Mouse (Mus musculus) lung, embryonic 16.5 days (tissue): ENCODE data around the gene Fndc3b. TPM values are rescaled to one million over a fixed set of nuclear protein-coding genes. Genes with fewer than 3 reads are reported as not detected.
"Not testable (repeated sequence)": the region's sequence is repeated elsewhere in the genome, so short reads cannot be mapped to it uniquely, and the experiment has no call there.

Source experiments
- ATAC-seq: fragments of 200-750 bp; cut with Nextera tagmentation; 2 replicates; pipeline ENCODE4 v1.8.0; 2017; ENCODE audit warnings: low read depth, mild to moderate bottlenecking, moderate library complexity
- H3K27ac ChIP-seq: fragments of 300-500 bp; sonication (generic); 2 replicates; pipeline ENCODE4 v1.5.1; 2014; ENCODE audit warnings: mild to moderate bottlenecking, control low read depth, low read length
- H3K27me3 ChIP-seq: fragments of 300-500 bp; sonication (generic); 2 replicates; pipeline ENCODE4 v1.6.1; 2014; ENCODE audit warnings: low read depth, low read length, mixed read lengths; ENCODE audit not compliant: control insufficient read depth, insufficient read depth
- H3K36me3 ChIP-seq: fragments of 300-500 bp; sonication (generic); 2 replicates; pipeline ENCODE4 v1.6.1; 2014; ENCODE audit warnings: low read length; ENCODE audit not compliant: control insufficient read depth, insufficient read depth
- H3K4me1 ChIP-seq: fragments of 300-500 bp; sonication (generic); replicated peaks from 2 replicates; pipeline ENCODE4 v1.6.1; 2014; ENCODE audit warnings: low read length, mixed read lengths; ENCODE audit not compliant: control insufficient read depth, insufficient read depth
- H3K4me2 ChIP-seq: fragments of 300-500 bp; sonication (generic); 2 replicates; pipeline ENCODE4 v1.6.1; 2014; ENCODE audit warnings: low read depth, low read length, control low read depth
- H3K4me3 ChIP-seq: fragments of 300-500 bp; sonication (generic); 2 replicates; pipeline ENCODE4 v1.5.1; 2014; ENCODE audit warnings: mild to moderate bottlenecking, low read length, control low read depth
- H3K9ac ChIP-seq: fragments of 300-500 bp; sonication (generic); 2 replicates; pipeline ENCODE4 v1.6.1; 2014; ENCODE audit warnings: low read length, control low read depth
- H3K9me3 ChIP-seq: fragments of 300-500 bp; sonication (generic); 2 replicates; pipeline ENCODE4 v1.6.1; 2016; ENCODE audit warnings: low read length; ENCODE audit not compliant: control insufficient read depth
- WGBS: fragments of 180-500 bp; shearing (Covaris S2); extraction: QIAGEN DNeasy Blood & Tissue Kit; methylation state at CpG from one replicate; pipeline ENCODE4 v1.1.7; 2014; 5-methylcytosine and 5-hydroxymethylcytosine counted together
- polyA plus RNA-seq: library from polyadenylated mRNA; unstranded; fragments of >200 nt; fragmentation: Nextera tagmentation; extraction: Ambion mirVana; gene quantifications from 2 replicates; pipeline ENCODE4 v1.2.1, GENCODE M21; 2015

Fndc3b gene
- polyA plus RNA-seq, 1 experiment from 2014 or later: 36.3 TPM

DNA sequence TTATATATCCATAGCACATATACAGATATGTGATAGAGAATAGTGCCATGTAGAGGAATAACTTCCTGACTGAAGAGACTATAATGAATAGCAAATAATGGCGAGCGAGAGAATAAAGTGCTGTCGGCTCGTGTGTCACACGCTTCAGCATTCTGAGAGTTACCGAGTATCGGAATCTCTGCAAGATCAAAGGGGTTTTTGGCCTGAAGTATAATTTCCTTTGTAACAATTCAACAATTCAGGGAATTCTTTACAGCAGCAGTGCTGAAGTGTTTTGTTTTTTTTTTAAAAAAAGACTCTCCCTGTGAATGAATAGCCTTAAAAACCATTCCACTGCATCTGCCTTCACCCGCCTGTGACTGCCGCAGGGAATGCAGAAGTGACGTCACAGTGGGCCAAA lies 294.3 kb downstream of the Fndc3b start:
- no peak overlapping the region for H3K4me3 ChIP-seq
- 78% methylated on average over 10 of the region's 10 CpGs for WGBS
- H3K27me3 ChIP-seq: no peaks in the 10 kb centered on the region
- H3K4me1 ChIP-seq: no peaks in the 10 kb centered on the region
- H3K27ac ChIP-seq: no peak overlapping the region
- no peak for ATAC-seq
- peaks cover 25% of the 10 kb centered on the region for H3K36me3 ChIP-seq
- no peak overlapping the region for H3K4me2 ChIP-seq
- H3K9ac ChIP-seq: no peak overlapping the region
- H3K9me3 ChIP-seq: no peaks in the 10 kb centered on the region

DNA sequence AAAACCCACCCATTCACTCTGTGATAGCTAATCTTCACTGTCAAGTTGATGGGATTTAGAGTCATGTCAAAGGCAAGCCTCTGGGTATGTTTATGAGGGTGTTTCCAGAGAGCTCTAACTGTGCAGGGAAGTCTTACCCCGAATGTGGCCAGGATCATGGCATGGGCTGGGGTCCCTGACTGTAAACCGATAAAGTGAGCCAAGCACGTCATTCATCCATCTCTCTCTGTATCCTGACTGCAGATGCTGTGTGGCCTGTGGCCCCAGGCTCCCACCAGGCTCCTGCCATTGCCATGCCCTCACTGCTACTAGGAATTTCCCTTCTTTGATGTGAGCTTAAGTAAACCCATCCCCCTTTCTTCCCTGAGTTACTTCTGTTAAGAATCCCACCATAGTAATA lies 297.5 kb downstream of the Fndc3b start:
- no peak for ATAC-seq
- 72% methylated on average over 3 of the region's 3 CpGs for WGBS
- Histone ChIP-seq H3K36me3 (peaks cover 15% of the 10 kb centered on the region), H3K4me1 (no peaks in the 10 kb centered on the region), H3K4me3 (no peak overlapping the region), H3K4me2 (no peak overlapping the region), H3K9ac (no peak overlapping the region), H3K27me3 (no peaks in the 10 kb centered on the region), H3K9me3 (no peaks in the 10 kb centered on the region), H3K27ac (no peak overlapping the region)

DNA sequence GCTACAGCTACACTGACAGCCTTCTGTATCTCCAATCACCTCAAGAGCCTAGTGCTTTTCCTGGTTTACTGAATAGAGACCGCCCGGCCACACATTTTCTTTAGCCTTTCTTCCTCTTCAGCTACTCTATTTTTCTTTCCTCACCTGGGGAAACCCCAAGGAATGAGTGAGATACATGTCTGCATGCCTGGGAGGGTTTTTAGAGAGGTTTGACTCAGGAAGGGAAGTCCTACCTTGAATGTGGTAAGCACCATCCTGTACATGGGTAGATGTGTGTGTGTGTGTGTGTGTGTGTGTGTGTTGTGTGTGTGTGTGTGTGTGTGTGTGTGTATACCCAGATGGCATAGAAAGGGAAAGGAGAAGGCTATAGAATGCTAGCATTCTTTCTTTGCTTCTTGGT lies 299.8 kb downstream of the Fndc3b start:
- H3K4me3 ChIP-seq: no peak overlapping the region
- H3K9ac ChIP-seq: no peak overlapping the region

DNA sequence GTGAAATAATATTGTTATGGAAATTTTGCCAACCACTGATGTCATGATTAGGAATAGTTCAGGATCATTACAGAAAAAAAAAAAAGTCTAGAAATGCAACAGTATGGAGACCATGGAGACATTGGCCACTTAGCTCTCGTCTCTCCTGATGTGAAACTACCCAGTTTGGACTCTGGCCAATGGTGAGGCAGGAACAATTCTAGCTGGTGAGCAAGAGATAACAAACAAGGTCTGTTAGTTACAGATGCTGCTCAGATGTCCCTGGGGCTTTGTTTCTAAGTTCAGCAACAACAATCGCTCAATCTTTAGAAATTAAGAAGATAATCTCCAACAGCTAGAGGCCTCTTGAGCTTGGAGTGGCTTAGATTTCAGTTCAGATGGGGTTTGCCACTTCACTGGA lies 302.5 kb downstream of the Fndc3b start:
- H3K27ac ChIP-seq: no peak overlapping the region
- no peaks in the 10 kb centered on the region for H3K4me1 ChIP-seq
- no peak for ATAC-seq
- no peaks in the 10 kb centered on the region for H3K36me3 ChIP-seq
- H3K9me3 ChIP-seq: no peaks in the 10 kb centered on the region
- no peaks in the 10 kb centered on the region for H3K27me3 ChIP-seq
- no peak overlapping the region for H3K4me2 ChIP-seq
- no peak overlapping the region for H3K4me3 ChIP-seq
- WGBS: 57% methylated on average over 2 of the region's 2 CpGs
- H3K9ac ChIP-seq: no peak overlapping the region

More for the DNA sequence above, 299.8 kb downstream of the Fndc3b start:
- Histone ChIP-seq H3K9me3 (no peaks in the 10 kb centered on the region), H3K27me3 (no peaks in the 10 kb centered on the region), H3K36me3 (peaks cover 4% of the 10 kb centered on the region), H3K27ac (no peak overlapping the region), H3K4me2 (no peak overlapping the region), H3K4me1 (no peaks in the 10 kb centered on the region)
- ATAC-seq: no peak
- WGBS: 90% methylated on average over 2 of the region's 2 CpGs

DNA sequence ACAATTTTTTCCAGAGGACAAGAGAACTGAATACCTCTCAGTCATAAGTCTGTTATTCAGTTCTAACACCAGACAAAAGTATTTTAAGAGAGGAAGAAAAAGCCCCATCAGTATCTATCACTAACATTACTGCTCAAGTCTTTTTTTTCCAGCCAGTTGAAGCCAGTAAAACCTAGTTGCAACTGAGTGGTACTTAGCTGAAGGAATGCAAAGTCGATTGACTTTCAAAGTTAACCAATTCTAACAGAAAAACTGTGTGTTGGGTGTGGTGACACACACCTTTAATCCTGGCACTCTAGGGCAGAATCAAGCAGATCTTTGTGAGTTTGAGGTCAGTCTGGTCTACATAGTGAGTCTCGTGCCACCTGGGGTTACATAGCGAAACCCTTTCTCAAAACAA lies 304.7 kb downstream of the Fndc3b start:
- Histone ChIP-seq H3K9ac (no peak overlapping the region), H3K4me3 (no peak overlapping the region), H3K4me2 (no peak overlapping the region), H3K36me3 (no peaks in the 10 kb centered on the region), H3K4me1 (no peaks in the 10 kb centered on the region), H3K9me3 (no peaks in the 10 kb centered on the region), H3K27ac (no peak overlapping the region), H3K27me3 (no peaks in the 10 kb centered on the region)
- no peak for ATAC-seq
- 77% methylated on average over 3 of the region's 3 CpGs for WGBS

DNA sequence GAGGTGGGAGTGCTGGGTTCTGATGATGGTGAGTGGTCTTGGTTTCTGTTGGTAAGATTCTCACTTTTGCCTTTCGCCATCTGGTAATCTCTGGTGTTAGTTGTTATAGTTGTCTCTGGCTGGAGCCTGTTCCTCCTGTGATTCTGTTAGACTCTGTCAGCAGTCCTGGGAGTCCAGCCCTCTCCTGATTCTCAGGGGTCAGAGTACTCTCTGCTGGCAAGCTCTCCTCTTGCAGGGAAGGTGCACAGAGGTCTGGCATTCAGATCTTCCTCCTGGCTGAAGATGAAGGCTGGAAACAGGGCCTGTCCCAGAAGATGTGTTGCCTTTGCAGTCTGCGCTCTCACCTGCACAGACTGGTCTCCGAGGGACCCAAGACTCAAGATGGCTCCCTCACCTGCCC lies 310.1 kb downstream of the Fndc3b start:
- not testable (repeated sequence) for H3K36me3 ChIP-seq, H3K9me3 ChIP-seq, H3K27ac ChIP-seq, H3K4me1 ChIP-seq, H3K27me3 ChIP-seq, ATAC-seq, H3K4me3 ChIP-seq, H3K4me2 ChIP-seq, H3K9ac ChIP-seq
- 90% methylated on average over 3 of the region's 3 CpGs for WGBS

DNA sequence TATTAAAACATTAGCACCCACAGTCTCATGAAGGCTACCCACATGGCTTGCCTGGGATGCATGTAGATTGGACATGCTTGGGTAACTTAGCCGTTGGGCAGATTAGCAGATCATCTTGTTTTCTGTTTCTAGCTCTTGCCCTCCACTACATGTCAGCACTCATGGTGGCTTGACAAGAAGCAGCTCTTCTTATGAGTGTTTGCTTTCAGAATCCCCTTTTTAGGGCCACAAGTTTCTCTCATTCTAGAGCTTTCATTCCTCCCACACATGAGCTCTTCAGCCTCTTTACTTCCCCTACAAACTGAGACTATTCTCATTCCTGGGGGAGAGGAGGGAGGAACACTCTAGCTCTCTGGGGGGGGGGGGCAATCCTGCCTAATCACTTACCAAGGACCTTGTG lies 321.2 kb downstream of the Fndc3b start:
- Histone ChIP-seq H3K9me3 (no peaks in the 10 kb centered on the region), H3K27me3 (no peaks in the 10 kb centered on the region), H3K4me3 (no peak overlapping the region), H3K36me3 (no peaks in the 10 kb centered on the region), H3K27ac (no peak overlapping the region), H3K4me1 (no peaks in the 10 kb centered on the region), H3K9ac (no peak overlapping the region), H3K4me2 (no peak overlapping the region)
- WGBS: 61% methylated on average over 1 of the region's 1 CpGs
- no peak for ATAC-seq

DNA sequence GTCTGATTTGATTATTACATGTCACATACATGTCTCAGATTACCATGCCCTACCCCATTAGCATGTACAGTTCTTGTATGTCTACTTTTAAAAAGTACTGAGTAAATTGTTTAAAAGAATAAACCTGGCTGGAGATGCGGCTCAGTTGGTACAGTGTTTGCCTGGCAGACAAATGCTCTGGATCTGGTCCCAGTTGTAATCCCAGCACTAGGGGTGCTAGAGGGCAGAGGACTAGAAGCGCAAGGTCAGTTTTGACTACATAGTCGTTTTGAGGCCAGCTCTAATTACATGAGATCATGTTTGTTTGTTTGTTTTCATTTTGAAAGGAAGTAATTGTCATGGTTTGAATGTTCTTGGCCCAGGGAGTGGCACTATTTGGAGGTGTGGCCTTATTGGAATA lies 326.3 kb downstream of the Fndc3b start:
- Histone ChIP-seq H3K27me3 (no peaks in the 10 kb centered on the region), H3K4me2 (no peak overlapping the region), H3K36me3 (no peaks in the 10 kb centered on the region), H3K4me3 (no peak overlapping the region), H3K27ac (no peak overlapping the region), H3K9ac (no peak overlapping the region), H3K9me3 (no peaks in the 10 kb centered on the region), H3K4me1 (no peaks in the 10 kb centered on the region)
- no peak for ATAC-seq
- WGBS: 57% methylated on average over 3 of the region's 3 CpGs

DNA sequence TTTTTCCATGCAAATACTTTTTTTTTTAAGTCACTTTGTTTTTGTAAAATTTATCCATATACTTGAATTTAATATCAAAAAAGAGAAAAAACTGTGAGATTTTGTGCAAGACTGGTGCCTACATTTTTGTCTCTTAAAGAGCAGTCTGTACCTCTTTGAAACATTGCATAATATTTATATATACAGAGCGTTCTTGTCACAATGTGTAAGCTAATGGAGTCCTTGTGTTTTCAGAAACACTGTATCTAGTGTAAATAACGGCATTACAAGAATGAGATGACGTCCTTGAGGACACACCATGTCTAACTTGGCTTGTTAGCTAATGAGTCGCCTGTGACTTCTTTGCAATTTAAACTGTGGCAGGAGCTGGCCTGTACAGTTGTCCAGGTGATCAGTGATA lies 333.2 kb downstream of the Fndc3b start:
- peaks cover 14% of the 10 kb centered on the region for H3K27me3 ChIP-seq
- WGBS: 32% methylated on average over 4 of the region's 4 CpGs
- no peak overlapping the region for H3K4me3 ChIP-seq
- H3K9me3 ChIP-seq: no peaks in the 10 kb centered on the region
- no peak overlapping the region for H3K4me2 ChIP-seq
- H3K36me3 ChIP-seq: no peaks in the 10 kb centered on the region
- H3K9ac ChIP-seq: no peak overlapping the region
- ATAC-seq: peak; percentile 79
- 0 out of 2 replicates have a peak, but pooled peaks cover 2% of the 10 kb centered on the region for H3K4me1 ChIP-seq
- no peak overlapping the region for H3K27ac ChIP-seq

DNA sequence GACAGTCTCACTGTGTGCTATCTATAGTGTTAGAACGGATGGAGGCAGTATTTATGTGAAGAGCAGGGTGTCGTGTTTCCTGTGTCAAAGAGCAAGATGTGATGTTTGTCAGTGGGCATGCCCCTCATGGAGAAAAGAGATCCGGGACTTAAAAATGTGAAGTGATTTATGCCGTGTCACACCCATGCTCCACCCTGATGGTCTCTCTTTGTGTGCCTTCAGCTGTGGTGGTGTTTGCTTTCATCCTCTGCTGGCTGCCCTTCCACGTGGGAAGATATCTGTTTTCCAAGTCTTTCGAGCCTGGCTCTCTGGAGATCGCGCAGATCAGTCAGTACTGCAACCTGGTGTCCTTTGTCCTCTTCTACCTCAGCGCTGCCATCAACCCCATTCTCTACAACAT lies 336.7 kb downstream of the Fndc3b start:
- Histone ChIP-seq H3K36me3 (no peaks in the 10 kb centered on the region), H3K9me3 (no peaks in the 10 kb centered on the region), H3K27me3 (peaks cover 42% of the 10 kb centered on the region), H3K4me2 (no peak overlapping the region), H3K4me1 (0 out of 2 replicates have a peak, but pooled peaks cover 2% of the 10 kb centered on the region), H3K27ac (no peak overlapping the region), H3K9ac (no peak overlapping the region), H3K4me3 (no peak overlapping the region)
- WGBS: 38% methylated on average over 9 of the region's 9 CpGs
- ATAC-seq: no peak
